Mouse (Mus musculus): ENCODE measurements at regions not wholly inside any gene's neighbourhood (a gene's known extent, or its start where the extent isn't known, plus 50 kb on each side); places are given as distances from the start of the nearest gene placed in this dataset.

GRCm38 (mm10) chr16:30163303-30163702, 99.1 kb downstream of the Hes1 start:
- DNase-seq, result no peak

- no peak for DNase-seq
Measured at GRCm38 (mm10) chr16:30165667-30166180, 101.5 kb downstream of the Hes1 start.

DNA sequence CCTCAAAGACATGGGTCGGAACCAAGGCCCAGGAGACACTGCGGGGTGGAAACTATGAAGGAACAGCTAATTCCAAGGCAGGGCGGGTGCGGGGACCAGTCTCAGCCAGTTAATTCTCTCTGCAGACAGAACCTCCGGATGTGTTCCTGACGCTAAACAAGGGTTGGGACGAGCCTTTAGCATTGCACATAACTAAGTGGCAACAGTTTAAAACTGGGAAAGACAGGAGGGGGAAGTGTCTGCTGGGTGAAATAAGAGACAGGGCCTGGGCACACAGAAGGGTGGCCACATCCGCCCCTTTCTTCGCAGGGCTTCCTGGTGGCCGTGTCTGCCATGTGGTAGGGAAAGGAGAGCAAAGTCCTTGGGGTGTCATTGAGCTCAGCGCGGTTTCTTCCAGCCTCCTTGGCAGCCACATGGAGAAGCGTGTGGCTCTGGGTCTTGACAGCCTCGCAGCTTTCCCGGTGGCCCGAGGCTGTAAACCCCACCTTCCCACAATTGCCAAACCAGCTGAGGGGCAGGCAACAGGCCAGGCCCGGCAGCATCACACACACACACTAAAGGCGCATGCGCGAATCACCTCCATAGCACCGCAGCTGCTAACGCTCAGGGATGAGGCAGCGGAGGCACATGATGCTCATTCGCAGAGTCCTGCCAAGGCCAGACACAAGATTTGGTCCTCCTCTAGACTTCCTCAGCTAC, 95.8 kb downstream of the Cpn2 start:
- peak; percentile 48 for DNase-seq

DNA sequence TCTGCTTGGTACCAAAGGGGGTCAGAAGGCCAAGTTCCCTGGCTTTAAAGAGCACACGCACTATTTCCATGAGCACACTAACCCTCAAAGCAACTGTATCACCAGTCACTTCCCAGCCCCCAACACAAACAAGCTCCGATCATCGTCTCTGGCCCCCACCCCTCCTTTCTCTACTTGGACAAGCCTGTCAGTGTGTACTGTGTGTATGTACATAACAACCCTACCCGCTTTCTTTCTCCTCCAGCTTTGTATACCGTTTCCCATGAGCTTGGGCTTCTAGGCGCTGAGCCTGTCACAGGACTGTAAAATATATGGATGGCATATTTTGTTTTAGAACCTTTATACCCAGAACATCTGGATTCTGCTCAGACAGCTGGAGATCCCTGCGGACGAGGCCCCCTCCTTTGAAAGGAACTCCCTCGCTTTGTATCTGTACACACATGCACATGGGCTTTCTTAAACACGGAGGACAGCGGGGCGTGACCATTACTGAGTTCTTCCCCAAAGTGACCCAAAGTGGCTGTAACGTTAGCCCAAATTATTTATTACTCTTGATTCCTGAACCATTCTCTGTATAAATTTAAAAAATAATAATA, 95.1 kb downstream of the Cpn2 start:
- no peak for DNase-seq

GRCm38 (mm10) chr16:30172798-30173202, 94.5 kb downstream of the Cpn2 start:
- DNase-seq, result peak; percentile 59

- DNase-seq, result no peak
Measured at GRCm38 (mm10) chr16:30173953-30174874, 93.1 kb downstream of the Cpn2 start.

DNA sequence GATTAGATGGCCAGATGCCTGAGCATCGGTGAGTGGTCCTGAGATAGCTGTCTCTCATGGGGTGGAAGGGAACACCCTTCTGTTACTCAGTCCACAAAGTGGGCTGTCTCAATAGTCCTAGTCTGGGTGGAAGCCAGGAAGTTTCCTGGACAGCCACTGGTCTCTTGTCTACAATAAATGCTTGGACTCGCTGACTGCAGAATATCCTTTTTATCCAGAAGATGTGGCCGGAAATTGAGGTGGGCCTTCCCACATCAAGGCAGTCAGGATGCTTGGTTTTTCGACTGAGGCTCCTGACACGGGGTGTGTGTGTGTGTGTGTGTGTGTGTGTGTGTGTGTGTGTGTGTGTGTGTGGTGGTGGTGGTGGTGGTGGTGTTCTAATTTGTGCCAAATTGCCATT, 91.0 kb downstream of the Cpn2 start:
- DNase-seq, result no peak

DNA sequence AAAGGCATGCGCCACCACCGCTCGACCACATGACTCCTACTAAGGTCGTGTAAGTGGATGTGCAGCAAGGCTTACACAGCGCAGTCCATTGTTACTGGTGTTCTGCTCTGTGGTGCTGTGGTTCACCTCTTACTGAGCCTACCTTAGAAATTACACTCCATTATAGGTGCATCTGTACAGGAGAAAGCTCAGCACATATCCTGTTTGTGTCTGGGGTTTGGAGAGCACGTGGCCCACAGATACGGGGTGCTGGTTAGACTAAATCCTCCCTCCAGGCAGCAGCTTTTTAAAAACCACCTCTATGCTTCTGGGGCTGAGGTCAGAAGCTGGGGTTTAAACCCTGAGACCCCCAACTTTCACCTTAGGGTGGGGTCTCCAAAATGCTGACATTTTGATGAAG, 89.5 kb downstream of the Cpn2 start:
- DNase-seq, result no peak

GRCm38 (mm10) chr16:30178596-30178995, 88.7 kb downstream of the Cpn2 start:
- no peak for DNase-seq

DNA sequence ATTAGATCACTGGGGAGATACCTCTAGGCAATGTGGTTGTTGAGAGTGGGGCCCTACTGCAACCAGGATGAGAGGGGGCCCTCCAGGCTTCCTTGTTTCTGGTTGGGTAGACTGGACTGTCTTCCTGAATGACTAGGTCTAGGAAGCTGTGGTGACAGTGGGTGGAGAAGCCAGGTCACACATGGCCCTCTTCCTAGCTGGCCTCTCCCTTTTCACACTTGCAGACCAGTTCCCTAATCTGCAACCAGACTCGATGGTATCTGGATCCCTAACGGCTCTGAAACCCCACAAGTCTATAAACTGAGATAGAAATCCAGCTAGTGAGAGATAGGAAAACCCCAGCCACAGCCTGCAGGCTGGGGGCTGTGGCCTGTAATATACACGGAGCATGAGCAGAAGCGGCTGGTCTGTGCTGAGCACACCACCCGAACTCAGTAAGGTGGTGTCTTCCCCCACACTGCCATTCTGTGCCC, 87.8 kb downstream of the Cpn2 start:
- DNase-seq, result no peak

- no peak for DNase-seq
Measured at GRCm38 (mm10) chr16:30181116-30181515, 86.2 kb downstream of the Cpn2 start.

GRCm38 (mm10) chr16:30184591-30185265, 82.6 kb downstream of the Cpn2 start:
- DNase-seq, result peak; percentile 67

DNA sequence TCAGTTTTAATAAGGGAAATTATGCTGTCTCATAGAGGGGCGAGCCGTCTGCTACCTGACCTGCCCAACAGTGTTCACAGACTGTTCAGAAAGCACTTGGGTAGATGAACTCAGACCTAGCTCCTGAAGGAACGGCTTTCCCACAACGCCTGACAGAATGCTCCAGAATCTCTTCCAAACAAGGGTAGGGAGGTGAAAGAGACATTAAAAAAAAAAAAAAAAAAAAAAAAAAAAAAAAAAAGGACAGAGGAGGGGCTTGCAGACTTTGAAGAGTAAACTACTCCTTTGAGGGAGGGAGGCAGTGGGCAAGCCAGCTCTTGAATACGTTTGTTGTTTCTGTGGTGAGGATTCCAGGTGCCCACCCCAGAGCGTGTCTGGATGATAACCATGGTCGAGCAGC, 81.6 kb downstream of the Cpn2 start:
- no peak for DNase-seq

- DNase-seq, result no peak
Measured at GRCm38 (mm10) chr16:30186201-30186700, 81.0 kb downstream of the Cpn2 start.

DNA sequence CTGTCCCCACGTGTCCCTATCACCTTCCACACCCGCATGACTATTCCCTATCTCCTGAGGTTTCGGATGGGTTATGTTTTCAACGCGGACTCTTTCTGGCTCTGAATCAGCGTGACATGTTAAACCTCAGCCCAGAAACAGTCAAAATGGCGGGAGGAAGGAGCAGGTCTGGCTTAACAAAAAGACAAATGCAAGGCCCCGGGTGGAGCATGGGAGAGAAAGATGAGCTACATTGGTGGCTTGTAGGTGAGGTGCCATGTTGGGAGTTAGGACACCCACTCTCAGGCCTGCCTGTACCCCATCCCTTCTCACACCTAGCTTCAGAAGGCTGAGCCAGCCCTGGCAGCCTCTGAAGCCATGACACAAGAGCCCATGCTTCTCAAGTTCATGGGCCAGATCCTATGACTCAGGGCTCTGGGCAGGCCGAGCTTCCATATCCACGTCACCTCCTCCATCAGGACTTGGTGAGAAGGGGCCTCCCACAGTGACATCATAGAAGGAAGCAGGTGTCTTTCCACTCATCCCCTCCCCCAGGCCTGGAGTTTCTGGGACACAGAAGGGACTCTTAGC, 80.5 kb downstream of the Cpn2 start:
- DNase-seq, result no peak

GRCm38 (mm10) chr16:30187400-30187799, 79.9 kb downstream of the Cpn2 start:
- no peak for DNase-seq

GRCm38 (mm10) chr16:30187907-30188414, 79.3 kb downstream of the Cpn2 start:
- peak; percentile 87 for DNase-seq

GRCm38 (mm10) chr16:30188769-30189430, 78.4 kb downstream of the Cpn2 start:
- no peak for DNase-seq

DNA sequence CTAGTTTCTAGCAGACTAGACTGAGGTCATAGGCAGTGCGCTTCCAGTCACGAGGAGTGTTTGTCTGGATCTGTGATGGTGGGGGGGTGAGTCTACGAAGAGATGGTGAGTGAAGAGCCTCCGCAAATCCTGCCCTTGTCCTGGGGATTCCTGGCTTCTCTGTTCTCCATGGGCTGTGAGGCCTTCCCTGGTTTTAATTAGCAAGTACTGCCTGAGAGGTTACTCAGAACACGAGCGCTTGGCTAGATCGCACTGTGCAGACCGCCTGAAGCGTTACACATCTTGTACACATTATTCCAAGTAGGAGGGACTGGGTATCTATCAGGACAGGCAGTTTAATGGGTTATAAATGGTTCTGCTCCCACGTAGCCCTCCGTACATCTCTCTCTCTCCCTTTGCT, 76.9 kb downstream of the Cpn2 start:
- no peak for DNase-seq

DNA sequence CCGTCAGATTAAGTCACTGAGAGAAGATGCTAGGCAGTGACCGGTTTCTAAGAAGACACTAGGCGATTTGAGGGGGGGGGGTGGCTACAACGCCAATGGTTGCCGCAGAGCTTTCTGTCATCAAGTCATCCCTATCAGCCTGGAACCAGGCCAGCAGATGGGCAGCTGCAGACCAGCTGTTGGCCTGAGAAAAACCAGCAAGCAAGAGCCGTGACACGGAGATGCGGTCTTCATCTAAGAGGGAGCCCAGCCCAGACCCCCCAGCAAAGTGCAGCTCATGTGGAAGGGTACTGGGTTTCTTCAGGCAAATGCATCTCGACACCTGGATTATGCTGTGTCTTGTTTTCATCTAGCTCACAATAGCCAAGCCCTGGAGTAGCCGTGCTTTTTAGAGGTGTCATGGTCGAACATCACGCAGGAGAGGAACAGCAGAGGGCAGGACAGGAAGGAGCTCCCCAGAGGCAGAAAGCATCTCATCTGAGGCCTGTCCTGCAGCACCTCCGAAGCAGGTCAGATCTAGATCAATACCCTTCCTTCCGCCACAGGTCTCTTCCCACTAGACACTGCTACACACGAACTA, 76.3 kb downstream of the Cpn2 start:
- no peak for DNase-seq
